Mouse (Mus musculus) thymus, adult 18-20 months (tissue): ENCODE measurements at regions not wholly inside any gene's neighbourhood (a gene's known extent, or its start where the extent isn't known, plus 50 kb on each side); places are given as distances from the start of the nearest gene placed in this dataset.

Experiments used
- DNase-seq, 2 experiments: peaks; one replicate each; pipeline ENCODE4 v3.0.0; 2022; ENCODE audit warnings: mixed read lengths in 2 of 2

DNA sequence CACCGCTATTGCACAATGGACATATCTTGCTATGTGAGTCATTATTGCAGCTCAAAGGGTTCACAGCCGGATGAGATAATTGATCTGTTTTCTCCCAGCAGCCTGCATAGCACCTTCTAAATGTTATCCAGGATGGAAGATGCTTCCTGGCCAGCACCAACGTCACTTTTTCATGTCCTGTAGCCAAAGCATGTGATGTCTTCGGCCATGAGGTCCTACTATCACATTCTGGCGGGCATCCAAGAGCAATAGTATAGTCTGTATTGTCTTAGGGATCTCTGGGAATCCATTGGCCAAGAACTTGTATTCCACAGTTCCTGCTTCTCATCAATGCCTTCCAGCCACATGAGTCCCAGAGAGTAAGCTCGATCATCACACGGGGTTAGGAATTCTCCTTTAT lies 70.6 kb downstream of the Npy start:
- DNase-seq, result no peak

DNA sequence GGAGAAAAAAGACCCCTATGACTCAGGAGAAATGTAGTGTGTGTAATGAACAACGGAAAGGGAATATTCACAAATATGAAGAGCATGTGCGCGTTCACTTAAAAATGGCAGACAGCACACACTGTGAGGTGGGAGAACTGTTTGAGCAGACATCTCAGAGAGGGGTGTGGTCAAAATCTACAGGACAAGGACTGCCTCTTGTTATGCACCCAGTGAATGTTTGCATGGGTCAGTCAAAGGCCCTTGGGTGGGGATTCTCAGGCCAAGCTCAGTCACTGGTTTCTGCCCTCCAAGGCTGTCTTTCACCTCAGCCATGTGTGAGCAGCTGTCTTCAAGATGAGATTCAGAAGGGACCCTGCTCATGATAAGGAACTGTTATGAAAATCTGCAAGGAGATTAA lies 76.6 kb downstream of the Npy start:
- no peak for DNase-seq

DNA sequence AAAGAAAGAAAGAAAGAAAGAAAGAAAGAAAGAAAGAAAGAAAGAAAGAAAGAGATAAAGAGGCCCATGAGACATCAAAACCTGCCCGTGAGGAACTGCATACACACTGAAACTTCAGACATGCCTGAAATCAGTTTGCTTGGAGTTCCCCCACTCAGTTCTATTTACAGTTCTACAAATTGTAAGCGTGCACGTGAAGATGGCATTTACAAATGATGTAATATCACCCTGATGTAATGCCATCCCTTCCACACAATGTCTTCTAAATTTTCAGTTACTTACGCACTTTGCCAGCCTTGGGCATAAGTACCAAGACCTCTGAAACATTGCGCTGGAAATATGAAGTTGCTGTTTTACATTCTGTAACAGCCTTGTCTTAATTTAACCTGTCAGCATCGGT lies 79.0 kb downstream of the Npy start:
- DNase-seq, result no peak

DNA sequence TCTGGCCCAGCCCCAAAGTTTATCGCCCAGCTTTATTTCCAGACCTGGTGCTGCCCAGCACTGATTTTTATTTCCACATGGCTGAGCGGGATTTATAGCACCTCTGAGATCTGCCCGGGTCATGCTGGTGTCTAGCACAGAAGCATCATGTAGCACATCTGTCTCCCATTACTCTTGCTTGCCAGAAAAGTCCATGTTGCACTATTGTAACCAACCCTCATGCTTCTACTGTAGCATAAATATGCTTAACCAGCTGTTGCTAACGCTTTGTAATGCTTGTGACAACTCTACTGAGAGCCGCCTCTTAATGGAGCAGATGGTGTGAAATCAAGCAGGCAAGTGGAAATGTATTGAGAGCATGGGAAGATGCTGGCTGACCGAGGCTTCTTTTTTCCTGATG lies 81.5 kb downstream of the Npy start:
- no peak for DNase-seq

DNA sequence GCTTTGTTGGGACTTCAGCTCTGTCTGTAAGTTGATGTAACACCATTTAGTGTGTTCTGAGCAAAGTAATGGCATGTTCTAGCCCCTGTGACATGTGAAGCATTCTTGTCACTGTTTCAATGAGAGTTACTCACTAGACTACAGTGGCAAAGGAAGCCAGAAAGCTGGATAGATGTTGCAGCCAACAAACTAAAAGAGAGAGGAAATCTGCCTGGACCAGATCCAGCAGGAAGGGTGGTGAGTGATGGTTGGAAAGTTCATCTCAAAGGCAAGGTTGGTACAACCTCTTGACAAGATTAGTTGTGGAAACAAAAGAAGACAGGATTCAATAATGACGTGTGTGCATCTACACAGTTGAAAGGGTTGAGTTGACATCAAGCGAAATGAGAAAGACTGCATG lies 83.9 kb downstream of the Npy start:
- no peak for DNase-seq

DNA sequence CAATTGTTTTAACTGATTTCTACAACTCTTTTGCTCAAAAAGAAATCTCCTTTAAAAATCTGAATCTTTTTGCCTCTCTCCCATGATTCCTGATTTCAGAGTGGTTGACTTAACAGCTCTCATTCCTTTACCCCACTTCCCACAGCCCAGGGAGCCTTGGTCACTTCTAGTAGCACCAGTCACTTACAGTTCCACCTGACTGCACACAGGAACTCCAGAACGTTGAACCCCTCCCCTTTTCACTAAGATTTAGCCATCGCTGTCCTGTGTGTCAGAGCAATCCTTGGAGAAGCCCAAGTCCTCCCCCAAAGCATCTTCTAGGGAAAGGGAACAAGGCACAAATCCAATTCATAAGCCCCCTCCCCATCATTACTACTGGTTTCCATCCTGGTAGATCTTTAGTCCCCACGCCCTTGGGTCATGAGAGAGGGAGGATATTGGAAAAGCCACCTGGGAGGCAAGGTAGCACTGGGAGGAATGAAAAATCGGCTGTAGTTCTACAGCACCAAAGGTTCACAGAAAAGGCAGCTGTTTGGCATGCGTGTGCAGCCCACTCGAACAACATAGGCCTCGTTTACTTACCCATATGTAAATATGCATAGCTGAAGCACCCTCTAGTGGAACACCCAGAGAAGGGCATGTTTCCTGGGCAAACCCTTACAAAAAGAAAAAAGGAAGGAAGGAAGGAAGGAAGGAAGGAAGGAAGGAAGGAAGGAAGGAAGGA lies 96.7 kb downstream of the Npy start:
- DNase-seq, result no peak

DNA sequence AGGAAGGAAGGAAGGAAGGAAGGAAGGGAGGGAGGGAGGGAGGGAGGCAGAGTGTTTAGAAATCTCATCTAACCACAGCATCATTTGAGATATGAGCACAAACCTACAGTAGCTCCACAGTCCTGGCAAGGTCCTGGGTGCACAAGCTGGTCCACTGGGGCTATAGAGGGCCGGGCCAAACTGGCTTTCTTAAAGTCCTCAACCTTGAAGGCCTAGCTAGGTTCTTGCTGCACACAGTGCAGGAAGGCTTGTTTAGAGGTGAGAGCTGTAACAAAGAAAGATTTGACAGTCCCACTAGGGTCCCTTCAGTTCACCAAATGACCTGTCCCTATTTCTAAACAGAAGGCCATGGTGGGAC lies 97.3 kb downstream of the Npy start:
- no peak for DNase-seq

DNA sequence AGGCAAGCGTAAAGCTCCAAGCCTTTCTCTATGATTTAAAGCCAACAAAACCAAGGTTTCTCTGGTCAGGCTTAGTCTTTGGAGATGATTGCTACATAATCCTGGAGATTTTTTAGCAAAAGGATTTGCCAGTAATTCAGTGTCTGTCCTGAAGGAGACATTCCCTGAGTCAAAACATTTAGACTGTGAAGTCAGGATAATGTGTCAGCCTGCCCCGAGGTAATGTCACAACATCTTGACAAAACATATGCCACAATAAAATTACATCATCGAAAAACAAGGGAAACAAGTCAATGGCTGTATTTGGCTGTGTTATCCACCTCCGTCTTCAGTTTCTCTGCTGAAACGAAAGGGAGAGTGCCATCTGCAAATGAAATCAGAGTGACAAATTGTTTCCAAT lies 101.8 kb downstream of the Npy start:
- DNase-seq, result no peak

DNA sequence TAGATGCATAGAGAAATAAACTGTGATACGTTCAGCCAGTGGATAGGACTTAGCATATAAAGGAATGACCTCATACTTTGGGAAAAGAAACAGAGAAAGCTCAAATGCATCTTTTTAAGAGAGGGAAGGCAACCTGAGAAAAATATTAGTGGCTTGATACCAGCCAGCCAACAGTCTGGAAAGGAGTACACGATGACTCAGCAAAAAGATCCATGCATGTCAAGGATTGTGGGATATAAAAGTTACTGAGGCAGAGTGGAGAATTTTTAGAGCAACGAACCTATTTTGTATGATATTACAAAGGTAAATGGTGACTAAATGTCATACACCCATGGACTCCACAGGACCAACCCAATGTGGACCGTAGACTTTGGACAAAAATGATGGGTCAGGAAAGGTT lies 105.6 kb downstream of the Npy start:
- no peak for DNase-seq

DNA sequence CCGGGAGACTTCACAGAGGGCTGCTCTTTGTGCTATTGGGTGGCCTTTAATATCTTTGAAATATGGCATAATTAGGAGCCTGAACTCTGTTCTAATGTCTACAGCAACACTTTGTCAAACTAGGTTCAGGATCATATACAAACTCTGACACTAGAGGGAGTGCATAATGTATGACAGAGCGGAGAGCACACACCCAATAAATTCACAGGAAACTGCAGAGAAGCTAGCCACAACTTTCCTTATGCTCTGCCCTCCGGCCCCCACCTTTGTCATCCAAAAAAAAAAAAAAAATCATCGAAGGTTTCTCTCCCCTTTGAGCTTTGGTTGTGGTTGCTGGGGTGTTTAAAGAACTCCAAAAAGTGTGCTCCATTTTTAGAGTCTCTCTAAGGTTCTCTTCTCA lies 107.6 kb downstream of the Npy start:
- peak; percentile 4 to 29 for DNase-seq

DNA sequence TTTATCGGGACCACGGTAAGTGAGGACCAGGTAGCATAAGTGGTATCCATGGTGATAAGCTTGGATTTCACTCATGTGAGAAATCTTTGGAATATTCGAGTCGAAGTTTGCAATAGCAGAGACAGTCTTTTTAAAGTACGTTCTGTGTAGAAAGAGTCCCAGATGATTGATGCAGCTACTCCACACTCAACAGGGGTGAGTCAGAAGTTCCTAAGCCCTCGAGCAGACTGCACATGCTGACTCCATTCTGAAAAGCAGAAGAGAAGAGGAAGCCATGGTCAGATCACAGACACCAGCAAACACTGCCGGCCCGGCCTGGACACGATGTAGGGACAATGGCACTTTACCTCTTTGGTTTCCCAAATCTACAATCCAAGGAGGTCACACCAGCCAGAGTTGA lies 120.6 kb downstream of the Npy start:
- no peak for DNase-seq

DNA sequence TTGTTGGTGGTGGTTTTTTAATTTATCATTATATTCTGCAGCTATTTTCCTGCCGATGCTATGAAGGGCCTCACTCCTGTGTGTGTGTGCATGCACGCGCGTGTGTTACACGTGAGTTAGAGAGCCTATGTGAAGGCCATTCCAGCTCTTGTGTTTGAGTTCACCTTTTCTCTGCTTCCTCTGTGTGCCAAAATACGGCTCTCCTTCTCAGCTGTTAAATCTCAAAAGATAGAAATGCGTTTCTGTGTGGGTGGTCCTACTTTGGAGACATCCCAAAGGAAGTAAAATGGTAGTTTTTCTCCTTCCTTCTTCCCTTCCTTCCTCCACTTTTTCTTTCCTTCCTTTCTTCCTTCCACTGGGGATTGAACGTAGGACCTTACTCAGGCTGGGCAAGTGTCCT lies 136.4 kb downstream of the Npy start:
- no peak for DNase-seq

DNA sequence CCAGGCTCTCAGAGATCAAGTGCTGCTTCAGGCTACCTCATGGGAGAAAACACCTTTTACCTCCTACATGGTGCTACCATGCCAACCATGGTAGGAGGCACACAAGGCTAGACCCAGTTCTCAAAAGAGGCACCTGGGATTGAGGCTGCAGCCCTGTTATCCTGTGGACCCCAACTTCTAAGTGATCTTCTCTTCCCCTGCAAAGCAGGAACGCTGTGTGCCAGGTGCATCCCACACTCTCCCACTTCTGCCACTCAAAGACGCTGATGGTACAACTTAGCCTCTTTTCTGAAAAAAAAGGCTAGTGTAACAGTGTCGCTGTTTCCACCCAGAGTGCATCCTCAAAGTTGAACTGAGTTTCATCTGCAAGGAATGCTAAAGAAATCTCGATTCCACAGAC lies 138.7 kb downstream of the Npy start:
- DNase-seq, result no peak

DNA sequence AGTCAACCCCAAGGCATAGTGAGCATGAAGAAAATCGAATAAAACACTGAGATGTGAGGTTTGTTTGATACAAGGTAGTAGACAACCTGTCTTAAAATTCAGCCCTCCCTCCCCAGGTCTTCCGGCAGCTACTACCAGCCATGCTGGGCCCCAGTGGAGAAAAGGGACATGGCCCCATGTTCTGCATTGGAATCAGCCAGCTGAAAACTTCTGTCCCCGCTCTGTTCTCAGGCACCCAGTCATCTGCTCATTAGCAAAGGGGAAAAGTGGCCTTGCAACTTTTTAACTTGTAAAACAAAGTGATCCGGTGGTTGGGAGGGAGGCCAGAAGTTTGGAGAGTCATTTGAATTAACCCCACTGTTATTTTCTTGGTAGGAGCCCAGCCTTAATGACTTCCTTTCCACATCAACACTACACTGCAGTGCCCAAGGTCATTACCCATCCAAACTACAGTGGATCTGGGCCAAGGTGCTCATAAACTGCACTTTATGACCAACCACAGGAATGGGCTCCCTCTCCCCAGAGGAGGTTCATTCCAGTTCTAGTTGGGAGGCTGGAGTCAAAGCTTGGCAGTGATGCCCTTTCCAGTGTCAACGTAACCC lies 143.5 kb downstream of the Npy start:
- no peak for DNase-seq

DNA sequence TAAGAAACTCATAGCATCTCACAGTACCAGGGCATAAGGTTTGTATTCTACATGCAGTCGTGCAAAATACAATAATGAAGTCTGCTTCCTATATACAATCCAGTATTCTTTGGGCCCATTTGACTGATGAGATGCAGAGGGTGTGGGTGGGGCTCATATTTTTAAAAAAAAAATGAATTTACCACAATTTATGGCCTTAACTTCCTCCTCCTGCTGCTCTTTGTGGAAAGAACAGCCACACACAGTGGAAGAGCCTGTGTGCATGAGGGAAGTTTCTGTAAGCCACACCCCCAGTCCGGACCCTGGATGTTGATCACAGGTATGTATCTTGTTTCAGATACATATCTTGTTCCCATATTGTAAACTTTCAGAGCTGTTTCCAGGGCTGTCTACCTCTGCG lies 143.5 kb upstream of the Mpp6 start:
- no peak for DNase-seq

DNA sequence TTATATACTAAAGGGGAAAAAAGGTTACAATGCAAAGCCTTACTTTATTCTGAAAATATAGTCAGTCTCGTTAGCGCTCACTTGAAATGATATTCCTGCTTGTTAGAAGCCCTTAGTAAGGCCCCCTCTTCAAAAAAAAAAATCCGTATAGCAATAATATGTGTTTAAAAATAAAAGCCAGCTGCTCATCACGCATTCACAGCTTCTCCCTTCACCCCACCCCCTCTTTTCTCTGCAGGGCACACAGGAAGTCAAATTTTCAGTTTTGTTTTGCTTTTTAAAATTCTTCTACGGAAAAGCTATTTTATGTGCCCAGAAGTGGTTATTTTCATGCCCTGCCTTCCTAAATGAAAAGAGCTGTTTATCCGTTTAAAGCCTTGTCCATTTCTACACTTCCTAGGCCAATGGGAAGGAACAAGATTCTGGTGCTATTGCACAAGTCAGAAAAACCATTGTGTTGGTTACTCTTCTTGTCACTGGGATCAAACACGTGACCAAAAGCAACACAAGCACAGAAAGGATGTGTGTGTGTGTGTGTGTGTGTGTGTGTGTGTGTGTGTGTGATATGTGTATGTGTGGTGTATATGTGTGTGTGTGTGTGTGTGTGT lies 136.7 kb upstream of the Mpp6 start:
- DNase-seq, result peak in 1 of 2 experiments; percentile 24

DNA sequence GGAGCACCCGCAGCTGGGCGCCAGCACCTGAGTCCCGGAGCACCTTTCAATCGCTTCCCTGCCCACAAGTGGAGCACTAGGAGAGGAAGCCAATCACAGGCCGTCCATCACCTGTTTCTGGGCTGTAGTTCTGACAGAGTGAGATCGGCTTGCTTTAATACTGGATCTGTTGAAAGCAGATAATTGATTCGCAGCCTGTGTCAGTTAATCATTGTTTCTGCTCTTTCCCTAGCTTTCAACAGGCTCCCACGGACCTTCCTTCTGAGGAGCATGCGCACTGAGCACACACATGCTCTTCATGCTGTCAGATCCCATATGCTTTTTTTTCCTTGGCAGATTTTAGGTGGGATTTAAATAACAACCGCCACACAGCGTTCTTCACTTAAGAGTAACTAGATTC lies 132.3 kb upstream of the Mpp6 start:
- no peak for DNase-seq

DNA sequence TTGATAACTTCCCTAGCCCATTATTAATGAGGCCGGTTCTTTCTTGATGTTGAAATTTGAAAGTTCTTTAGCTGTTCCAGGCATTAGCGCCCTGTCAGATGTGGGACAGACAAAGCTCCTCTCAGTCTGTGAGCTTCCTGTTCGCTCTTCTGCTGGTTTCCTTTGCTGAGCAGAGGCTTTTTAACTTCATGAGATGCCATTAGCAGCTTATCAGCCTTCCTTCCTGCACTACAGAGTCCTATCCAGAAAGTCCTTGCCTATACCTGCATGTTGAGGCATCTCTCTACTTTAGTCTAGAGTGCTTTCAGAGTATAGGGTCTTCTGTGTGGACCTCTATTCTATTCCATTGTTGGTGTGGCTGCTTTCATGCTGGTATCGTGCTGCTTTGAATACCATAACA lies 126.3 kb upstream of the Mpp6 start:
- DNase-seq, result no peak

DNA sequence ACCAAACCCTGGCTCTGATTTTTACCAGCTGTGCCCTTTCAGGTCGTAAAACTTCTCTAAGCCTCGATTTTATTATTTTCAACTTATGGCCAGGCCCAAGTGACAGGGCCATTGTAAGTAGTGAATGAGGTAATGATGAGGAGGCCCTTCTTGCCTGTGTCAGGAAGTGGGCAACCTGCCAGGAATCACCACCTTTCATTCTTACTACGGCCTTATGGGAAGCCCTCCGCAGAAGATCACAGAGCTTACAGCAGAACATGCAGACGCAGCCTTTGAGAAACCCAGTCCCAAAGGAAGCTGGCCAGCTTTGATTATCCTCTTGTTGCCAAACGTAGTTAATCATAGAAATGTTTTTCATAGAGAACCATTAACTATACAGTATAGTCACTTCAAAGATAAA lies 124.9 kb upstream of the Mpp6 start:
- no peak for DNase-seq

DNA sequence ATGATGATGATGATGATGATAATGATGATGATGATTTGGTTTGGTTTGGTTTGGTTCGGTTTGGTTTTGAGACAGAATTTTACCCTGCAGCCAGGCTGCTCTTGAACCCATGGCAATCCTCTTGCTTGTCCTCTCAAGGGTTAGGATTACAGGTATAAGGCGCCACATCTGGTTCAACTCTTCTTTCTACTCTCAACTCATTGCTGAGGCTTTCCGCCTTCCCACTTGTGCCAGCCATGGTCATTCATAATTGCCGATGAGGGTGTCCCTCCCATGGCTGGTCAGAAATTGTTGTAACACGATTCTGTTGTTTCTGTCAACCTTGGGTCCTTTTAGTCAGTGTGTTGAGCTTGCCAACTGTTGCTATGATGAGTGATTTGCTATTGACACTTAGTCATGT lies 122.9 kb upstream of the Mpp6 start:
- no peak for DNase-seq

DNA sequence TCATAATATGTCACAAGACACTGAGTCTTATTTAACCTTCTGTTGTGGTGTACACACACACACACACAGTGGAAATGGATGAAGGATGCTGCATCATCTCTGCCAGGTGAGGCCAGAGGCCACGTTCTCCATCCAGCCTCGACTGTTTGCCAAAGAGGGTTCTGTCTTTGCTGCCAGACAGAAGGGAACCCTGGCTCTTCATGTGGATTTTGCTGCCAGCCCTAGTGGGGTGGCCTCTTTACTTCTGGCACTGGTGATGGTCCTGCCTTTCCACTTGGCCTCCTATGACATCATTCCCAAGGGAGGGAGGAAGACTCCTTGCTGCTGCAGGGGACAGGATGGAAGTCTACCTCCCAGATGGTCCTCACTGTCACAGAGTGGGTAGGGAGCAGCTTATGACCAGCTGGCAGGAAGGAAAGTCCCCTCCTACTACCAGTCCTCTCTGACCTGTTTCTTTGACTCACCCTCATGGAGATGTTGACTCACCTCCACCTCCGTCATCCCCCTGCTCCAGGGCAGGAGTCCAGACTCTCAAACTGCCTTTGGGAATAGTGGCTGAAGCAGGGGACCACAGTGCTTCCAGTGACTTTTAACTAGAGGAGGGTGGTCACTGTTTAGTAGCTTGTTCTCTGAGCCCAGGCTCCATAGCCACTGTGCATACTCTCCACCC lies 122.4 kb upstream of the Mpp6 start:
- DNase-seq, result no peak

DNA sequence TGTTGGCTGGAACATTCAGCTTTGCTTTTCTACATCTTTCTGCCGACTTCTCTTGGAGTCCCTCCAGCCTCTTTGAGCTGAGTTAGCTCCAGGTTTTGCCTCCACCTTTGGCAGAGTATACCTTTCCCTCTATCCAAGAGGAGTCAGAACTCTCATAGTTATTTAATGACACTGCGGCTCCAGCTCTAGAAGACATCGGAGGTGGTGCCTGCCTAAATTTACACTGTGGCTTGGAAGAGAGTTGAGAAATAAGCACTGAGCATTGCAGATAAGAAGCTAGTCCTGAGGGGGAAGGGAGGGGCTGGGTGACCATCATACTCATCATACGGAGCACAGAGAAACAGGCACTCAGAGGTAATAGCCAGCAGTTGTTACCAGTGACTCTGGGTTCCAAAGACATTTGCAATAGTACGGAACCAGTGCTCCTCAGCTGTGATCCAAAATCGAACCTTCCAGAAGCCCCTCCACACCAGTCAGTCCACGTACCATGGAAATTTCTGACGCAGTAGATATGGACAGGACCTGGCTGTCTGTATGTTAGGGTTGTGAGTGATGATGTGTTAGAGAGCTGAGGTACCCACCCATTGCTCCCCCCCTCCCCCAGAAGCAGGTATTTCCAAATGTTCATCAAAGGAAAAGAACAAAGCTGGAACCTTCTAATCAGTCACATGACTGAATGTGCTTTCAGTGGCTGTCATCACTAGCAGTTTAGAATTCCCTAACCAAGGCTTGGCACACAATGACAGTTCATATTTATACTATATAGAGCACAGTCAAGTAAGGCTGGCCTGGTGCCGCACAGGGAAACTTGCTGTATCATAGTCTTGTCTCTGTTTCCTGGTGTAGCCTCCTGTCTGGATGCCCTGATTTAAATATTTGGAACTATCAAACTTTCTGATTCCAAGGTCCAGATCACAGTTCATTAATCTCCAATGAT lies 120.2 kb upstream of the Mpp6 start:
- no peak for DNase-seq

DNA sequence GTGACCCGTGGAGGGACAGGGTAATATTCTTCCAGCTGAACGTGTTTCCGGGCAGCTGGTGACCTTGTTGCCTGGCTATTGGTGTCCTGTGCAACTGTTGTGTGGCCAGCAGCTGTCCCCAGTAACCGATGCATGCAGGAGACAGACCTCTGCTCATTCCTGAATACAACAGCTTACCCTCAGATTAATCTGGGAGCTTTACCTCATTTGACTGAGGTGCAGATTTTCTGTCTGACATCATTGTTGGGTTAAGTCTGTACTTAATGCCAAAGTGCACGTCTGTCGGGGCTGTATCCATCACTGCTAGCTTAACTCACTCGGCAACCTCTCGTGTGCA lies 119.6 kb upstream of the Mpp6 start:
- no peak for DNase-seq
